Mouse (Mus musculus) embryonic facial prominence, embryonic 14.5 days (tissue): ENCODE data around the gene Wdr83os. TPM values are rescaled to one million over a fixed set of nuclear protein-coding genes. Genes with fewer than 3 reads are reported as not detected.
A peak's percentile ranks its signal among the peaks of the same experiment; 100 is the strongest.
"Not testable (repeated sequence)": the region's sequence is repeated elsewhere in the genome, so short reads cannot be mapped to it uniquely, and the experiment has no call there.

Experiments used
- ATAC-seq: fragments of 200-750 bp; cut with Nextera tagmentation; 2 replicates; pipeline ENCODE4 v1.8.0; 2017; ENCODE audit warnings: low read depth, moderate number of reproducible peaks, moderate TSS enrichment
- DNase-seq: peaks from one replicate; pipeline ENCODE4 v3.0.0-alpha.2; 2015; ENCODE audit warnings: low spot score
- H3K27ac ChIP-seq: fragments of 300-500 bp; sonication (generic); replicated peaks from 2 replicates; pipeline ENCODE4 v1.5.1; 2014; ENCODE audit warnings: low read depth, mild to moderate bottlenecking, low read length, moderate library complexity
- H3K27me3 ChIP-seq: fragments of 300-500 bp; sonication (generic); replicated peaks from 2 replicates; pipeline ENCODE4 v1.6.1; 2014; ENCODE audit warnings: low read length; ENCODE audit not compliant: control insufficient read depth, insufficient read depth
- H3K36me3 ChIP-seq: fragments of 300-500 bp; sonication (generic); 2 replicates; pipeline ENCODE4 v1.6.1; 2014; ENCODE audit warnings: low read length, mixed read lengths; ENCODE audit not compliant: control insufficient read depth, insufficient read depth
- H3K4me1 ChIP-seq: fragments of 300-500 bp; sonication (generic); 2 replicates; pipeline ENCODE4 v1.6.1; 2014; ENCODE audit warnings: antibody characterized with exemption, low read length; ENCODE audit not compliant: control insufficient read depth, insufficient read depth
- H3K4me2 ChIP-seq: fragments of 300-500 bp; sonication (generic); 2 replicates; pipeline ENCODE4 v1.6.1; 2014; ENCODE audit warnings: low read depth, mild to moderate bottlenecking, low read length, moderate library complexity, mixed read lengths
- H3K4me3 ChIP-seq: fragments of 300-500 bp; sonication (generic); 2 replicates; pipeline ENCODE4 v1.5.1; 2014; ENCODE audit warnings: low read depth, mild to moderate bottlenecking, low read length
- H3K9ac ChIP-seq: fragments of 300-500 bp; sonication (generic); 2 replicates; pipeline ENCODE4 v1.6.1; 2014; ENCODE audit warnings: low read depth, mild to moderate bottlenecking, low read length, moderate library complexity, mixed read lengths
- H3K9me3 ChIP-seq: fragments of 300-500 bp; sonication (generic); 2 replicates; pipeline ENCODE4 v1.6.1; 2016; ENCODE audit warnings: low read length; ENCODE audit not compliant: control insufficient read depth
- WGBS: fragments of 180-500 bp; shearing (Covaris S2); extraction: QIAGEN DNeasy Blood & Tissue Kit; methylation state at CpG from one replicate; pipeline ENCODE4 v1.1.7; 2014; 5-methylcytosine and 5-hydroxymethylcytosine counted together
- polyA plus RNA-seq: library from polyadenylated mRNA; unstranded; fragments of >200 nt; fragmentation: Nextera tagmentation; extraction: Ambion mirVana; gene quantifications from 2 replicates; pipeline ENCODE4 v1.2.1, GENCODE M21; 2014

The Wdr83os gene
- polyA plus RNA-seq, 1 experiment from 2014 or later: 127 TPM

GRCm38 (mm10) chr8:85076993-85077392, 3.5 kb upstream of the Wdr83os start:
- DNase-seq (peak; percentile 90), ATAC-seq (peak; percentile 53; the same call in 1 of the 2 replicates)
- H3K4me1 ChIP-seq: peaks cover 12% of the 10 kb centered on the region
- no peak overlapping the region for H3K4me3 ChIP-seq
- WGBS: 0% methylated on average over 2 of the region's 2 CpGs
- no peak overlapping the region for H3K4me2 ChIP-seq
- H3K27ac ChIP-seq: no peak overlapping the region; the same call in 1 of the 2 replicates
- H3K36me3 ChIP-seq: peaks cover 52% of the 10 kb centered on the region
- no peak overlapping the region for H3K9ac ChIP-seq
- no peaks in the 10 kb centered on the region for H3K27me3 ChIP-seq
- no peaks in the 10 kb centered on the region for H3K9me3 ChIP-seq

DNA sequence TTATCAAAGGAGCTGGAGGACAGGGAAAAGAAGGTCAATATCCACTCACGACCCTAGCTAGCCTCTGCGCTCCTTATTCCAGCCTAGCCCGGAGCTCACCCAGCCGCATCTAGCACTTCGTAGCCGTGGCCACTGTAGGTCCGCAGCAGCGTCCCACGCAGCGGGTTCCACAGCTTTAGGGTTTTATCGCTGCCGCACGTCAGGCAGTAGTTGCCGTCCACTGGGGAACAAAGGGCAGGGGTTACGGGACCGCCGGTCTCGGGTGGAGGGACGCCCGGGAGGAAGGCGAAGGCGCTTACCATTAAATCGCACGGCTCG, 367 bp upstream of the Wdr83os start:
- H3K9me3 ChIP-seq: no peaks in the 10 kb centered on the region
- peak overlapping the region; percentile 81 for H3K9ac ChIP-seq
- H3K4me3 ChIP-seq: peak overlapping the region; percentile 75
- DNase-seq: no peak
- peaks cover 33% of the 10 kb centered on the region for H3K36me3 ChIP-seq
- no peaks in the 10 kb centered on the region for H3K27me3 ChIP-seq
- H3K4me2 ChIP-seq: peak overlapping the region; percentile 87
- ATAC-seq: no peak
- peaks cover 16% of the 10 kb centered on the region for H3K4me1 ChIP-seq
- H3K27ac ChIP-seq: peak overlapping the region; percentile 72; the same call in 1 of the 2 replicates
- under 1% methylated on average over 23 of the region's 25 CpGs for WGBS

- H3K9me3 ChIP-seq: no peaks in the 10 kb centered on the region
- peak within 1 kb of the TSS; percentile 81 for H3K9ac ChIP-seq
- H3K4me1 ChIP-seq: peaks cover 16% of the 10 kb centered on the region
- no peaks in the 10 kb centered on the region for H3K27me3 ChIP-seq
- DNase-seq (peak; percentile 56), ATAC-seq (peak; percentile 44)
- H3K4me2 ChIP-seq: peak within 1 kb of the TSS; percentile 87
- 0 out of 2 replicates have a peak, but pooled peaks cover 28% of the 10 kb centered on the region for H3K36me3 ChIP-seq
- H3K27ac ChIP-seq: peak within 1 kb of the TSS; percentile 72
- peak within 1 kb of the TSS; percentile 75 for H3K4me3 ChIP-seq
- WGBS: under 1% methylated on average over 9 of the region's 9 CpGs
Measured at GRCm38 (mm10) chr8:85081216-85081555, 646 bp downstream of the Wdr83os start, which contains the start of gene Wdr83. Gene Wdr83, minus strand, starts transcription at chr8:85081306.

DNA sequence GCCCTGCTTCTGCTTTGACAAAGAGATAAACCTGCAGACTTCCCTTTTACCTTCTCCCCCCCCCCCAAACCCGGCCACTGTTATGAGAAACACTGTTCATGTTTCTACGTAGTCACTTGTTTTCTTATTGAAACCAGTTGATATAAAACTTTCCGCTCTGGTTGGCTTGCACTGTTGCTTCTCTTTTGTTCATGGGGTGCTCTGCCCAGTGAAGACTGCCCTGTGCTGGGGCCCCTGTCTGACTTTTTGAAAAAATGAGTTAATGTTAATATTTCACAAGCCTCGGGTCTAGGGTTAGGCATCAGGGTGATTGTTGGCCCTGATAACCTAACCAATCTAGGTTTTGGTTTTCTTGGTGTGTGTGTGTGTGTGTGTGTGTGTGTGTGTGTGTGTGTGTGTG, 1.6 kb downstream of the Wdr83os start:
- not testable (repeated sequence) for ATAC-seq
- 78% methylated on average over 4 of the region's 4 CpGs for WGBS

DNA sequence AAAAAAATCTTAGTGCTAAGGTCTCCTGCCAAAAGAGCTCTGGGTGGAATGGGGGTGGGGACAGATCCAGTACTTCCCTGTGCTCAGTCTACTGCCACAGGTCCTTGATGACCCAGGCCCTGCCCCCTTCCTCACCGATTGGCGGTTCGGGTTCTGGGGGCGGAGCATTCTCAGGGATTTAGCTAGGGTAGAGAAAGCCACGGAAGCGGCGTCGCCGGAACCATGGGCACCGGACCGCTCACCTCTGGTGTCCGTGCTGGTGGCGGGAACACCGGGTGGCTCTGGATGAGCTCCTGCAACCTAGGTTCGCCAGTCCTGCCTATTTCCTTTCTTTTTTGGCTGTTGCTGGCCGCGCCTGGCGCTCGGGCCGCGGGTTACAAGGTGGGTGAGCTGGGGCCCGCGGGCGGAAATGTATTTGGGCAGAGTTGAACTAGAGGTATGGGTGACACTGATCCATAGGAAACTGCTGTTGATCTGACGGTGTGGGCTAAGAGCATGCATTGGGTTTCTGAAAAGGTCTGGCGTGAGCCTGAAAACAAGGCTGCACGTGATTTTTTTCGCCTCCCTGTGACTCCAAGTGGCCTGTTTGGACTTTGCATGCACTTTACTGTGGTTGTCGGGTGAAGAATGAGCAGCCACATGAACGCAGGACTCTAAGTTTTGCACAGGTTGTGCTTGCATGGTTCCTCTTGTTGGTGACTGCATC, 2.7 kb downstream of the Wdr83os start, which contains the start of gene Man2b1:
Gene Man2b1 (plus strand): TSS at position 163 of the 706 bp plus-strand sequence.
- ATAC-seq (peak; percentile 92), DNase-seq (peak; percentile 93)
- Histone ChIP-seq H3K9me3 (no peaks in the 10 kb centered on the region), H3K27ac (no peak within 1 kb of the TSS), H3K4me2 (peak within 1 kb of the TSS; percentile 79), H3K9ac (peak within 1 kb of the TSS; percentile 74), H3K4me1 (peaks cover 16% of the 10 kb centered on the region), H3K4me3 (peak within 1 kb of the TSS; percentile 63), H3K27me3 (no peaks in the 10 kb centered on the region), H3K36me3 (peaks cover 29% of the 10 kb centered on the region)
- 2% methylated on average over 30 of the region's 30 CpGs for WGBS

More for the DNA sequence above, 1.6 kb downstream of the Wdr83os start:
- not testable (repeated sequence) for H3K9me3 ChIP-seq, H3K4me3 ChIP-seq, H3K9ac ChIP-seq, H3K4me2 ChIP-seq, DNase-seq, H3K27me3 ChIP-seq, H3K27ac ChIP-seq
- peaks cover 16% of the 10 kb centered on the region for H3K4me1 ChIP-seq
- peaks cover 25% of the 10 kb centered on the region; the same call in 1 of the 2 replicates for H3K36me3 ChIP-seq

DNA sequence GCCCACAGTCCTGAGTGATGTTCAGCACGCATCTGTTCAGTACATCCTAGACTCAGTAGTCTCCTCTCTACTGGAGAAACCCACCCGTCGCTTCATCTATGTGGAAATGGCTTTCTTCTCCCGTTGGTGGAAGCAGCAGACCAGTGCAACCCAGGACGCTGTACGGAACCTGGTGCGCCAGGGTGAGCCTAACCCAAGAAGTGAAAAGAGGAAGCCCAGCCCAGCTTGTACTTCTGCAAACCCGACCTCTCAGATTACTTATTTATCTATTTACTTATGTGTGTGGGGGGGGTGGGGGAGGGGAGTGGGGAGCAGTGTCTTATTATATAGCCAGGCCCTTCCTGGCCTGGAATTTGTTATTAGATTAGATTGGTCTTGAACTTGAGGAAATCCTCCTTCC, 4.1 kb downstream of the Wdr83os start:
- Histone ChIP-seq H3K36me3 (peaks cover 31% of the 10 kb centered on the region), H3K4me2 (no peak overlapping the region), H3K27ac (no peak overlapping the region), H3K27me3 (no peaks in the 10 kb centered on the region), H3K4me3 (no peak overlapping the region), H3K4me1 (peaks cover 14% of the 10 kb centered on the region), H3K9me3 (no peaks in the 10 kb centered on the region), H3K9ac (no peak overlapping the region)
- 87% methylated on average over 8 of the region's 8 CpGs for WGBS
- DNase-seq: no peak
- ATAC-seq: no peak

- Histone ChIP-seq H3K36me3 (peaks cover 31% of the 10 kb centered on the region), H3K4me1 (peaks cover 10% of the 10 kb centered on the region; the same call in 1 of the 2 replicates), H3K9ac (no peak overlapping the region), H3K27ac (no peak overlapping the region), H3K4me2 (no peak overlapping the region), H3K9me3 (no peaks in the 10 kb centered on the region), H3K4me3 (no peak overlapping the region), H3K27me3 (no peaks in the 10 kb centered on the region)
- no peak for ATAC-seq
- DNase-seq: no peak
- 77% methylated on average over 3 of the region's 3 CpGs for WGBS
Measured at GRCm38 (mm10) chr8:85086238-85086637, 5.7 kb downstream of the Wdr83os start.

- no peaks in the 10 kb centered on the region for H3K9me3 ChIP-seq
- H3K36me3 ChIP-seq: peaks cover 34% of the 10 kb centered on the region
- H3K27me3 ChIP-seq: no peaks in the 10 kb centered on the region
- no peaks in the 10 kb centered on the region for H3K4me1 ChIP-seq
- no peak overlapping the region for H3K4me2 ChIP-seq
- H3K9ac ChIP-seq: no peak overlapping the region
- 79% methylated on average over 2 of the region's 2 CpGs for WGBS
- H3K4me3 ChIP-seq: no peak overlapping the region
- H3K27ac ChIP-seq: no peak overlapping the region
- no peak for DNase-seq
- ATAC-seq: no peak
Measured at GRCm38 (mm10) chr8:85088771-85089170, 8.2 kb downstream of the Wdr83os start.

- Histone ChIP-seq H3K36me3 (peaks cover 42% of the 10 kb centered on the region), H3K27ac (no peak overlapping the region), H3K9me3 (no peaks in the 10 kb centered on the region), H3K9ac (no peak overlapping the region), H3K4me1 (no peaks in the 10 kb centered on the region), H3K27me3 (no peaks in the 10 kb centered on the region), H3K4me2 (no peak overlapping the region), H3K4me3 (no peak overlapping the region)
- no peak for DNase-seq
- ATAC-seq: no peak
- WGBS: 91% methylated on average over 11 of the region's 11 CpGs
Measured at GRCm38 (mm10) chr8:85090856-85091255, 10.3 kb downstream of the Wdr83os start.
